Mouse (Mus musculus): ENCODE results near the gene Csnk1e.

Gene Csnk1e

GRCm38 (mm10) chr15:79442961-79443518 lies 12.3 kb downstream of the Csnk1e start:
- DNase-seq, result peak; percentile 60 to 63

- no peak for DNase-seq
Observed at GRCm38 (mm10) chr15:79442257-79442611, 13.1 kb downstream of the Csnk1e start.

GRCm38 (mm10) chr15:79441331-79442256 lies 13.8 kb downstream of the Csnk1e start:
- peak; percentile 87 to 91 for DNase-seq

- DNase-seq, result peak in 1 of 2 experiments; percentile 30
Observed at GRCm38 (mm10) chr15:79440651-79441330, 14.6 kb downstream of the Csnk1e start.

GRCm38 (mm10) chr15:79440223-79440622 lies 15.1 kb downstream of the Csnk1e start:
- peak; percentile 81 to 88 for DNase-seq

- no peak for DNase-seq
Observed at GRCm38 (mm10) chr15:79439386-79439785, 16.0 kb downstream of the Csnk1e start.

GRCm38 (mm10) chr15:79438816-79439215 lies 16.6 kb downstream of the Csnk1e start:
- no peak for DNase-seq

GRCm38 (mm10) chr15:79438209-79438810 lies 17.1 kb downstream of the Csnk1e start:
- DNase-seq, result no peak

GRCm38 (mm10) chr15:79437541-79438208 lies 17.7 kb downstream of the Csnk1e start:
- DNase-seq, result no peak

- peak; percentile 72 to 83 for DNase-seq
Observed at GRCm38 (mm10) chr15:79436481-79436921, 18.9 kb downstream of the Csnk1e start.

GRCm38 (mm10) chr15:79435191-79435671 lies 20.1 kb downstream of the Csnk1e start:
- DNase-seq, result peak; percentile 71 to 76

GRCm38 (mm10) chr15:79432892-79433291 lies 22.5 kb downstream of the Csnk1e start:
- DNase-seq, result peak; percentile 43 to 45

GRCm38 (mm10) chr15:79432328-79432727 lies 23.0 kb downstream of the Csnk1e start:
- DNase-seq, result no peak

GRCm38 (mm10) chr15:79431925-79432324 lies 23.4 kb downstream of the Csnk1e start:
- no peak for DNase-seq

- no peak for DNase-seq
Observed at GRCm38 (mm10) chr15:79430461-79431000, 24.8 kb downstream of the Csnk1e start.

- DNase-seq, result no peak
Observed at GRCm38 (mm10) chr15:79429994-79430393, 25.4 kb downstream of the Csnk1e start.

- no peak for DNase-seq
Observed at GRCm38 (mm10) chr15:79429527-79429926, 25.8 kb downstream of the Csnk1e start.

- no peak for DNase-seq
Observed at GRCm38 (mm10) chr15:79428616-79429015, 26.8 kb downstream of the Csnk1e start.

- DNase-seq, result peak; percentile 41 to 45
Observed at GRCm38 (mm10) chr15:79427516-79427915, 27.9 kb downstream of the Csnk1e start.

GRCm38 (mm10) chr15:79425516-79425915 lies 29.9 kb downstream of the Csnk1e start:
- no peak for DNase-seq

- DNase-seq, result no peak
Observed at GRCm38 (mm10) chr15:79424602-79425001, 30.8 kb downstream of the Csnk1e start.

GRCm38 (mm10) chr15:79422715-79423243 lies 32.6 kb downstream of the Csnk1e start:
- DNase-seq, result no peak
